Mouse (Mus musculus): ENCODE results near the gene Pprc1.

Gene Pprc1

GRCm38 (mm10) chr19:46050462-46050861 lies 5.8 kb downstream of the Pprc1 start:
- CTCF ChIA-PET: interaction anchor here (0.7 kb wide), 1 partner anchor 342 kb away, joined by 14 read pairs; no protein-coding TSS in a partner anchor

- CTCF ChIA-PET: interaction anchor here (0.6 to 1.1 kb wide), 4 partner anchors 10 to 204 kb away, joined by 3 to 5 read pairs (median 4); no protein-coding TSS in a partner anchor
Measured at GRCm38 (mm10) chr19:46055752-46056387, 11.2 kb downstream of the Pprc1 start.

GRCm38 (mm10) chr19:46056388-46056946 lies 11.8 kb downstream of the Pprc1 start:
- CTCF ChIA-PET: interaction anchor here (0.8 to 1.1 kb wide), 3 partner anchors 11 to 204 kb away, joined by 3 to 4 read pairs (median 3); no protein-coding TSS in a partner anchor

- CTCF ChIA-PET: no interaction called here
Measured at GRCm38 (mm10) chr19:46056947-46057607, 12.4 kb downstream of the Pprc1 start.

- CTCF ChIA-PET: no interaction called here
Measured at GRCm38 (mm10) chr19:46058466-46058865, 13.8 kb downstream of the Pprc1 start.

- CTCF ChIA-PET: interaction anchor here (0.6 kb wide), 1 partner anchor 14 kb away, joined by 7 read pairs; no protein-coding TSS in a partner anchor
Measured at GRCm38 (mm10) chr19:46060845-46061244, 16.2 kb downstream of the Pprc1 start.

GRCm38 (mm10) chr19:46068054-46068453 lies 23.4 kb downstream of the Pprc1 start:
- CTCF ChIA-PET: no interaction called here

GRCm38 (mm10) chr19:46073285-46073684 lies 28.6 kb downstream of the Pprc1 start:
- CTCF ChIA-PET: no interaction called here

GRCm38 (mm10) chr19:46074266-46074665 lies 29.6 kb downstream of the Pprc1 start:
- CTCF ChIA-PET: interaction anchor here (0.6 to 1.0 kb wide), 3 partner anchors 9 to 254 kb away, joined by 4 to 7 read pairs (median 4); no protein-coding TSS in a partner anchor

- CTCF ChIA-PET: interaction anchor here (0.6 to 0.9 kb wide), 3 partner anchors 13 to 435 kb away, joined by 4 to 5 read pairs (median 4); no protein-coding TSS in a partner anchor
Measured at GRCm38 (mm10) chr19:46075616-46076607, 31.2 kb downstream of the Pprc1 start, which contains the start of gene Nolc1. Nolc1 (plus strand) TSS chr19:46075863.

GRCm38 (mm10) chr19:46078535-46078934 lies 33.8 kb downstream of the Pprc1 start:
- CTCF ChIA-PET: no interaction called here

GRCm38 (mm10) chr19:46085185-46085584 lies 40.5 kb downstream of the Pprc1 start:
- CTCF ChIA-PET: no interaction called here

- CTCF ChIA-PET: interaction anchor here (0.6 kb wide), 1 partner anchor 909 kb away, joined by 10 read pairs; no protein-coding TSS in a partner anchor
Measured at GRCm38 (mm10) chr19:46086337-46086736, 41.7 kb downstream of the Pprc1 start.

- CTCF ChIA-PET: interaction anchor here (0.5 to 0.7 kb wide), 3 partner anchors 37 to 383 kb away, joined by 3 to 11 read pairs (median 3); no protein-coding TSS in a partner anchor
Measured at GRCm38 (mm10) chr19:46087871-46088270, 43.2 kb downstream of the Pprc1 start.

GRCm38 (mm10) chr19:46091641-46092040 lies 47.0 kb downstream of the Pprc1 start:
- CTCF ChIA-PET: no interaction called here

GRCm38 (mm10) chr19:46094144-46094543 lies 49.5 kb downstream of the Pprc1 start:
- CTCF ChIA-PET: no interaction called here

- CTCF ChIA-PET: interaction anchor here (0.6 kb wide), 1 partner anchor 32 kb away, joined by 3 read pairs; no protein-coding TSS in a partner anchor
Measured at GRCm38 (mm10) chr19:46095291-46095690, 50.6 kb downstream of the Pprc1 start.

GRCm38 (mm10) chr19:46096396-46096795 lies 51.7 kb downstream of the Pprc1 start:
- CTCF ChIA-PET: no interaction called here

- CTCF ChIA-PET: no interaction called here
Measured at GRCm38 (mm10) chr19:46099561-46099960, 54.9 kb downstream of the Pprc1 start.

- CTCF ChIA-PET: no interaction called here
Measured at GRCm38 (mm10) chr19:46103437-46104186, 58.9 kb downstream of the Pprc1 start.

Data from spleen, embryonic (tissue).